Mouse (Mus musculus) liver, embryonic 14.5 days (tissue): ENCODE results near the gene Dnmt3b.

Source experiments
- CTCF ChIP-seq: IDR thresholded peaks from 2 replicates; pipeline ENCODE4 v1.5.1; 2016; ENCODE audit warnings: antibody characterized with exemption, low read depth, control low read depth
- EP300 ChIP-seq: IDR thresholded peaks from 2 replicates; pipeline ENCODE4 v1.6.1; 2016; ENCODE audit warnings: antibody characterized with exemption, low read depth

GRCm38 (mm10) chr2:153611241-153611630 is 38.0 kb upstream of the Dnmt3b start:
- TF ChIP-seq CTCF, result no peak
- no peak for TF ChIP-seq EP300
